Mouse (Mus musculus): ENCODE results near the gene Cit. TPM values are rescaled to one million over a fixed set of nuclear protein-coding genes. Genes with fewer than 3 reads are reported as not detected.

Cit gene
- total RNA-seq, 2 experiments from 2014 or later: 153 to 185 TPM

DNA sequence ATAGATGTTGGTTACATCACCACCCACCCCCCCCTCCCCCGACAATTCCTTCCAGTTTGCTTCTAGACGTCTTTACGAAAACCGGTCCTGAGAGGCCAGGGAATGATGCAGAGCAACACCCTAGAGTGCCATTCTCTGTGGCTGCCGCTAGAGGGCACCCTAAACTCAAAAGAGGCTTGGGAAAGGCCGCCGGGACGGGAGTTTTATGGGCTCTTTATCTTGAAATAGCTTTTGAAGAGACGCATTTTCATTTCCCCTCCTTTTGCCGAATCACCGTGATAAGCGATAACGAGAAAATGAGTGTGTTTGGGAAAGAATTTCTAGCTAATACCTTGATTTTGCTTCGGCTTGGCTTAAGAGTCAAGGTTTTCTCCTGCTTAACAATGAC is 186.1 kb downstream of the Cit start:
- peak; percentile 70 to 79 for DNase-seq (ENCODE audit: low spot score in 2 of 2)

DNA sequence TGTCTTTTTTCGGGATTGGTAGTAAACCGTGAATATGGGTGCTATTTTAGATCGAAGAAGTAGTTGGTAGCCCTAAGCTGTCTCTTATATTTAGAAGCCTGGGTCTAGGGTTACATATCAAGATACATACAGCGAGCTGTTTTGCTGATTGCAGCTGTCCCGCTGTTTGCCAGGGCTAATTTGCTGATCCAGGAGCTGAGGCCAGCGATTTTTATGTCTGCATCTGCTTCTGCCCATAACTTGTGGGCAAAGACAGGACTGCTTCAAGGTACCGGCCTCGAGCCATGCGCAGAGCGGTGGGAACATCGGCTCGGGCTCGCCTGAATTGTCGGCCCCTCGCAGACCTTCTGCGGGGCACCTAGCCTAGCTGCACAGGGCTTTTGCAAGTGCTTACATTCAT is 191.4 kb downstream of the Cit start:
- DNase-seq (ENCODE audit: low spot score in 2 of 2): no peak

DNA sequence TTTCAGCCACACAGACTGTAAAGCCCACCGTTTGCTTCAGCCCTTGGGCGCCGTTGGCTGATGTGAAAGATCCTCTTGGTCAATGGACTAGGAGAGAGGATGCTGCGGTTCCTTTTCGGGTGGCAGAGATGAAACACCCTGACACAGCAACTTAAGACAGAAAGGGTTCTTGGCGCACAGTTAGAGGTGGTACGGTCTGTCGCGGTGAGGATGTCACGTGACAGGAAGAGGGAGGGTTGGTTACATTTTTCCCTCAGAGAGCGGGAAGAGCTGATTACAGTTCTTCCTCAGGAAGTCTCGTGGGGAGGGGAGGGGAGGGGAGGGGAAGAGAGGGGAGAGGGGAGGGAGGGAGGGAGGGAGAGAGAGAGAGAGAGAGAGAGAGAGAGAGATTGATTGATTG is 192.7 kb downstream of the Cit start:
- DNase-seq (ENCODE audit: low spot score in 2 of 2): no peak

DNA sequence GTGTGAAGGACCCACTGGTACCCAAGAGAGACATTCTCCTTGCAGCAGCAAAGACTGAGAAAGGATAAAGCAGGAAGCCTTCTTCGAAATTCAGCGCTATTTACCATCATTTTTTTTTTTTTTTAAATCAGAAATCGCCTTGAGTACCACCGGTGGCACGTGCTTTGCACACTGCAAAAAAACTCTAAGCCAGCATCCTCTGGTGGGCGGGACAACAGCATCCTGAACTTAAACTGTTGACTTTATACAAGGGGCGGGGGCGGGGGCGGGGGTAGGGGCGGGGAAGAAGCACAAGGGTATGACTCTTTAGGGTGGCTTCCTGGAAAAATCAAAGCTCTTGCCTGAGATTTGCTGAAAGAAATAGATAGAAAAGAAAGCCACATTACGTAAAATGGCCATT is 194.6 kb downstream of the Cit start:
- no peak for DNase-seq (ENCODE audit: low spot score in 2 of 2)

DNA sequence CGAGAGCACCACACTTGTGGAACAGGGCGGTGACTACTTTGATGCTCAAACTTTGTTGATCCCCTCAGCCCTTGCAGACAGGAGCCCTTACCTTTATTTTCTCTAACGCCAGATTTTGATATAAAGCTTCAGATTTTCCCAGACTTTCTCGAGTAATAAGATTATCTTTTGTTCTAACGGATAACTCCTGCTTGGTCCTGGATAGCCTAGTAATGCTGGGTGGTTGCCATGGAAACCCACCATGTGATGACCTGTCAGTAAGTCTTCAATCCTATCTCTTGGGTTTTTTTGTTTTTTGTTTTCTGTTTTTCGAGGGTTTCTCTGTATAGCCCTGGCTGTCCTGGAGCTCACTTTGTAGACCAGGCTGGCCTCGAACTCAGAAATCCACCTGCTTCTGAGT is 197.2 kb downstream of the Cit start:
- no peak for DNase-seq (ENCODE audit: low spot score in 2 of 2)

DNA sequence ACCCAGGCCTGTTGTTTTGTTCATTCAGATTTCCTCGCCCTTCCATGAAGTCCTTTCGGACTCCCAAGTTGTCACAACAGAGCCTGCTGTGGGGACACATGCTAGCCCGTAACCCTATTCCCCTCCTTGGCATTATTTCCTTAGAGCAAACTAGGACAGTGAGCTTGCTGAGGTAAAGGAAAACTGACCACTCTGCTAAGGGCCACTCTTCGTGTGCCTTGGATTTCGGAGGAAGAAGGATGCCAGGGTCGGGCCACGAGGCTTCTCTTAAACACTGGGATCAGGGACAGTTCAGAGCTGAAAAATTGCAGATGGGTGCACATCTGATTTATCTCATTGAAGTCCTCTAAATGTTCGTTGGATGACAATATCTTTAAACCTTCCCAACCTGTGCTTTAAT is 200.5 kb downstream of the Cit start:
- DNase-seq (ENCODE audit: low spot score in 2 of 2): no peak

DNA sequence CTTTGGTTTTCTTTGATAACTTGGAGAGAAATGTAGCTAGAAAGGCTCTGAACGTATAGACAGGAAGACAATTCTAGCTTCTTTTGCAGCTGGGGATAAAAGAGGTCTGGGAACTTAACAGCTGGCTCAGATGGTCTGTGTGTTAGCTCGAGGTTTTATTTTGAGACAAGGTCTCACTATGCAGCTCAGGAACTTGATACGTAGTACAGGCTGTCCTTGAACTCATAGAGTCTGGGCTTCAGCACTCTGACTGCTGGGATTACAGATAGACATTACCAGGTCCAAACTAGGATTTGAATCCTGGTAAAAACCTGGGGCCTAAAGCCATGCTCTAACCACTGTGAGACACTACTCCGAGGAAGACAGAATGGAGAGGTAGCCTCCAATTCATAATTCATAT is 201.2 kb downstream of the Cit start:
- no peak for DNase-seq (ENCODE audit: low spot score in 2 of 2)

DNA sequence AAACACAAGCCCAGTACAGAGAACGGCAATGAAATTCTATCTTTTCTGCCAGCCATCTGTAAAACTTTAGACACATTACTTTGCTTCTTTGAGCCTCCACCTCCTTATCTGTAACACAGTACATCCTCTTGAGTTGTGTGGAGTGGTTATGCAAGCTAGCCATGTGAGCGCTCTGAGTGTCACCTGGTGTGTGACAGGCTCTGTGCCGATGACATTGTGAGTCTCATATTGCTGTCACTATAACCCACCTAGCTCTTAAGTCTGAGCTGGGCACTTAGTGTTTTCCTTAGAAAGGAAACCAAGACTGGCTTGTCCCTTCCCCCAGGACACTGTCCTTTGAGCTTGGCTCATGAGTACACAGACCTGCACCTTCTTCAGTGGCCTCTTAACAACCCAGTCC is 203.2 kb downstream of the Cit start:
- DNase-seq (ENCODE audit: low spot score in 2 of 2): no peak

DNA sequence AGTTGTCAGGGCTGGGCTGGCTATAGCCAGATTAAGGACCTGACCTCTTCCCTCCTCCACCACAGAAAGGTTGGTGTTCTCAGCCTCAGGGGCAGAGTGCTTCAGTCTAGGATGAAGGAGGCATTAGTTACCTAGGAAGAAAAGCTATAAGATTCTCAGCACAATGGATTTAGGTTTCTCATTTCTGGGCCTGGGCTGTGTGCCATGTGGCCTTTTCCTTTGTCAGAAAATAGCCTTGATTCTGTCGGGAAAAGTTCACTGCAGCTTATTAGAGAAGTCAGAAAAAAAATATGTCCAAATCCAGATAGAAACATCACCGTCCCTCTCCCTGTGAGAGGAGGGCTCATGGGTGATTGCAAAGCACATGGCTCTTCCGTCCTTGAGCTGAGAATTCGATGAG is 204.7 kb downstream of the Cit start:
- no peak for DNase-seq (ENCODE audit: low spot score in 2 of 2)

DNA sequence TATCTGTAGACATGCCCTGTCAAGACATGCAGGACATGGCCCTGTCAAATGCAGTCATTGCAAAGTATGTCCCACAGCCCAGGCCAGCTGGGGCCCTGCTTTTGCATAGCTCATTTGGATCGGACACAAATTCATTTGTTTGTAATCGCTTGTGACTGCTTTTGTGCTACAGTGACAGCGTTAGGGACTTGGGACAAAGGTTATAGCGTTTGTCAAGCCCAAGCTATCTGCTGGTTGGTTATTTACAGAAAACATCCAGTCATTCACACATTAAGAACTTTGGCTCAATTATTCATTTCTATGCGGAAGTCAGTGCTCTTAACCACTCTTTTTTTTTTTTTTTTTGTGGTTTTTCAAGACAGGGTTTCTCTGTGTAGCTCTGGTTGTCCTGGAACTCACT is 207.1 kb downstream of the Cit start:
- DNase-seq (ENCODE audit: low spot score in 2 of 2): no peak

DNA sequence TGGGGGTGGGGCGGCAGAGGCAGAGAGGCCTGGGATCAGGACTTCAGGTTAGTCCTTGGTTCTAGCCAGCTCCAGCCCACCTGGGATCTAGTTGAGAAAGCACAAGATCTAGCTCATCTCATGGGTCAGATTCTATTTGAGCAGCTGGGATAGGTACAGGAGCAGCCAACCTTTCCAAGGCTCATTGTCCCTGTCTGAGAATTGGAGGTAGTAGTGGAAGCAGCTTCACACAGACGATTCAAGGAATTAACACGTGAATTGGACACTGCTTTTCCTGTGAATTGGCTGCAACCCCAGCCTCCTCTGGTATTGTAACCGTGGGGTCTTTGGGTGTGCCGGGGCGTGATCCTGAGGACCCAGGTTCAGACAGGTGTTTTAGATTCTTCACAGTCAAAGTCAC is 207.7 kb downstream of the Cit start:
- no peak for DNase-seq (ENCODE audit: low spot score in 2 of 2)

Other genes starting within 250 kb of the Cit start
- gene Rab35, start 213.4 kb upstream of the Cit start, total RNA-seq (2021): 100 to 1,000 TPM; 108 TPM
- 100 to 1,000 TPM; 180 to 184 TPM for gene Bicdl1, start 113.7 kb upstream of the Cit start, total RNA-seq (2021)
- 10 to 100 TPM; 18.5 to 24.9 TPM for gene Prkab1, start 179.2 kb downstream of the Cit start, total RNA-seq (2021)
- not detected for gene Tmem233, start 238.0 kb downstream of the Cit start, total RNA-seq (2021)